Mouse (Mus musculus): ENCODE measurements at regions not wholly inside any gene's neighbourhood (a gene's known extent, or its start where the extent isn't known, plus 50 kb on each side); places are given as distances from the start of the nearest gene placed in this dataset.

- no peak for TF ChIP-seq CTCF (IDR thresholded peaks at IDR 0.05; ENCODE audit: borderline replicate concordance, extremely low read depth, insufficient read depth, insufficient read length)
- no peak for TF ChIP-seq POLR2A (IDR thresholded peaks at IDR 0.05; ENCODE audit: borderline replicate concordance, extremely low read depth, insufficient read depth, insufficient read length, poor library complexity, severe bottlenecking)
These were observed 269.4 kb downstream of the Osr1 start for GRCm38 (mm10) chr12:9839198-9839845.
